Mouse (Mus musculus) stomach, embryonic 14.5 days (tissue): ENCODE results near the gene 2900026A02Rik. TPM values are rescaled to one million over a fixed set of nuclear protein-coding genes. Genes with fewer than 3 reads are reported as not detected.

Source experiments
- ATAC-seq: fragments of 200-750 bp; cut with Nextera tagmentation; 2 replicates; pipeline ENCODE4 v1.8.0; 2017; ENCODE audit warnings: low read depth, moderate TSS enrichment; ENCODE audit not compliant: insufficient number of reproducible peaks, insufficient read depth, low FRiP score
- H3K27ac ChIP-seq: fragments of 300-500 bp; sonication (generic); 2 replicates; pipeline ENCODE4 v1.5.1; 2014; ENCODE audit warnings: mild to moderate bottlenecking, low read length, moderate library complexity, mixed read lengths
- H3K27me3 ChIP-seq: fragments of 300-500 bp; sonication (generic); 2 replicates; pipeline ENCODE4 v1.6.1; 2014; ENCODE audit warnings: low read length, control low read depth, mixed read lengths; ENCODE audit not compliant: control insufficient read depth, insufficient read depth
- H3K36me3 ChIP-seq: fragments of 300-500 bp; sonication (generic); 2 replicates; pipeline ENCODE4 v1.6.1; 2014; ENCODE audit warnings: mild to moderate bottlenecking, control low read depth, low read length, moderate library complexity, mixed read lengths; ENCODE audit not compliant: control insufficient read depth, insufficient read depth
- H3K4me1 ChIP-seq: fragments of 300-500 bp; sonication (generic); 2 replicates; pipeline ENCODE4 v1.6.1; 2014; ENCODE audit warnings: low read length, control low read depth, mixed read lengths; ENCODE audit not compliant: control insufficient read depth, insufficient read depth
- H3K4me2 ChIP-seq: fragments of 300-500 bp; sonication (generic); replicated peaks from 2 replicates; pipeline ENCODE4 v1.6.1; 2014; ENCODE audit warnings: low read depth, low read length, control low read depth
- H3K4me3 ChIP-seq: fragments of 300-500 bp; sonication (generic); 2 replicates; pipeline ENCODE4 v1.5.1; 2014; ENCODE audit warnings: low read depth, low read length, control low read depth
- H3K9ac ChIP-seq: fragments of 300-500 bp; sonication (generic); replicated peaks from 2 replicates; pipeline ENCODE4 v1.6.1; 2014; ENCODE audit warnings: low read depth, mild to moderate bottlenecking, control low read depth, low read length, moderate library complexity, mixed read lengths
- H3K9me3 ChIP-seq: fragments of 300-500 bp; sonication (generic); 2 replicates; pipeline ENCODE4 v1.6.1; 2016; ENCODE audit warnings: low read depth, low read length, control low read depth; ENCODE audit not compliant: control insufficient read depth
- WGBS: fragments of 180-500 bp; shearing (Covaris S2); extraction: QIAGEN DNeasy Blood & Tissue Kit; methylation state at CpG from one replicate; pipeline ENCODE4 v1.1.7; 2014; 5-methylcytosine and 5-hydroxymethylcytosine counted together
- polyA plus RNA-seq: library from polyadenylated mRNA; unstranded; fragments of >200 nt; fragmentation: Nextera tagmentation; extraction: Ambion mirVana; gene quantifications from 2 replicates; pipeline ENCODE4 v1.2.1, GENCODE M21; 2014

Gene 2900026A02Rik
- polyA plus RNA-seq, 1 experiment from 2014 or later: 9.2 TPM

DNA sequence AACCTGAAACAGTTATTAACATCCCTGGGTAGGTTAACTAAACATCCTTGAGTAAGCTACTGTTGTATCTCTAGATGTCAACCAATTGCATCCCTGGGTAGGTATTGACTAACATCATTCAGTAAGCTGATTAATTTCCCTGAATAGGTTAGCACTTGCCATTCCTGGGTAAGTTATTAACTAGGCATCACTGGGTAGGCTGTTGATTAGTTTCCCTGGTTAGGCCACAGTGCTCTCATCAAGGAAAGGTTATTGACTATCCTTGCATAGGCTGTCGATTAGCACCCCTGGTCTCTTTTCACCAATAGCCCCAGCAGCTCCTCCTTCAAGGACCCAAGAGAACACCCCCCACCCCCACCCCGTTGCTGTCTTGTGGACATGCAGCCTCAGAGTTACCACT, 135.1 kb downstream of the 2900026A02Rik start:
- H3K4me2 ChIP-seq: no peak overlapping the region
- 44% methylated on average over 2 of the region's 2 CpGs for WGBS
- no peaks in the 10 kb centered on the region for H3K4me1 ChIP-seq
- no peak overlapping the region for H3K27ac ChIP-seq
- H3K27me3 ChIP-seq: no peaks in the 10 kb centered on the region
- H3K9ac ChIP-seq: no peak overlapping the region
- H3K36me3 ChIP-seq: no peaks in the 10 kb centered on the region
- H3K4me3 ChIP-seq: no peak overlapping the region
- no peaks in the 10 kb centered on the region; the same call in 1 of the 2 replicates for H3K9me3 ChIP-seq
- no peak for ATAC-seq

DNA sequence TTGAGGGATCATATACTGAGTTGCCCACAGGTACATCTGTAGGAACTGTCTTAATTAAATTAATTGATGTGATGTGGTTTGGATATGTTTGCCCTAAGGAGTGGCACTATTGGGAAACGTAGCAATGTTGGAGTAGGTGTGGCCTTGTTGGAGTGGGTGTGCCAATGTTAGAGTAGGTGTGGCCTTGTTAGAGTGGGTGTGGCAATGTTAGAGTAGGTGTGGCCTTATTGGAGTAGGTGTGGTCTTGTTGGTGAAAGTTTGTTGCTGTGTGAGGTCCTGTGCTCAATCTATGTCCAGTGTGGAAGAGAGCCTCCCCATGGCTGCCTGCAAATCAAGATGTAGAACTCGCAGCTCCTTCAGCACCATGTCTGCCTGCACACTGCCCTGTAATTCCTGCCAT, 136.7 kb downstream of the 2900026A02Rik start:
- WGBS: 79% methylated on average over 2 of the region's 2 CpGs
- no peaks in the 10 kb centered on the region for H3K4me1 ChIP-seq
- no peak for ATAC-seq
- H3K9me3 ChIP-seq: no peaks in the 10 kb centered on the region; the same call in 1 of the 2 replicates
- H3K27me3 ChIP-seq: no peaks in the 10 kb centered on the region
- no peak overlapping the region for H3K9ac ChIP-seq
- H3K27ac ChIP-seq: no peak overlapping the region
- H3K4me2 ChIP-seq: no peak overlapping the region
- no peaks in the 10 kb centered on the region for H3K36me3 ChIP-seq
- H3K4me3 ChIP-seq: no peak overlapping the region

DNA sequence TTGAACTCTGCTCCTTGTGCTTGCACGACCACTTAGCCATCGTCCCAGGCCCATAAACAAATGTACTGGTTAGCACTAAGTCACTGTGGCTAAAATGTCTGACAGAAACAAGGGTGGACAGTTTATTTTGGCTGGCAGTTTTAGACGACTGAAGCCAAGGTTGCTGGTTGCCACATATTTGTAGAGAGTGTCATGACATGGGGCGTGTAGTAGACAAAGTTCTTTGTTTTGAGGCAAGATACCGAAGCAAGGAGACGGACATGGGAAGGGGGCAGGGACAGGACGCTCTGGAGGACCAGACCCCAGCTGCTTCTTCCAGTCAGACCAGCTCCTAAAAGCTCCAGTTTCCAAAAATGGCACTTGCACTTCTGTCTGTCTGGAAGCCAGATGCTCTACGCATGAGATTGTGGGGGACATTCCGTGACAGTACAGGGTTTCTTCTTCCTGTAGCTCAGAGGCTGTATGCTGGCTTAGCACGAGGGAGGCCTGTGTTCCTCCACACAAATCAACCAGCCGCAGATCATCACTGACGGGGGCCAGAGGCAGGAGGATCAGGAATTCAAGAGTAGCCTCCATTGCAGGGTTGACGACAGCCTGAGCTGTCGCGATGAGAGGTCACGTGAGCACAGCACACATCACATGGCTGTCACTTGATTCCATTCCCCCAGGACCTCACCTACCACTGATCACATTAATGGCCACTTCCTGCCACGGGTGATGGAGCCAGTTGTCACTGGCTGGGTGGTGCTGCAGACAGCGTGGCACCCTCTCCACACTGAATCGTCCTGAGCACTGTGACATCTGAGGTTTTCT, 138.5 kb downstream of the 2900026A02Rik start:
- no peaks in the 10 kb centered on the region for H3K4me1 ChIP-seq
- no peak overlapping the region for H3K4me3 ChIP-seq
- no peaks in the 10 kb centered on the region for H3K36me3 ChIP-seq
- no peak overlapping the region for H3K9ac ChIP-seq
- H3K27me3 ChIP-seq: no peaks in the 10 kb centered on the region
- H3K4me2 ChIP-seq: no peak overlapping the region
- H3K9me3 ChIP-seq: no peaks in the 10 kb centered on the region; the same call in 1 of the 2 replicates
- no peak overlapping the region for H3K27ac ChIP-seq
- WGBS: 53% methylated on average over 19 of the region's 19 CpGs
- no peak for ATAC-seq

DNA sequence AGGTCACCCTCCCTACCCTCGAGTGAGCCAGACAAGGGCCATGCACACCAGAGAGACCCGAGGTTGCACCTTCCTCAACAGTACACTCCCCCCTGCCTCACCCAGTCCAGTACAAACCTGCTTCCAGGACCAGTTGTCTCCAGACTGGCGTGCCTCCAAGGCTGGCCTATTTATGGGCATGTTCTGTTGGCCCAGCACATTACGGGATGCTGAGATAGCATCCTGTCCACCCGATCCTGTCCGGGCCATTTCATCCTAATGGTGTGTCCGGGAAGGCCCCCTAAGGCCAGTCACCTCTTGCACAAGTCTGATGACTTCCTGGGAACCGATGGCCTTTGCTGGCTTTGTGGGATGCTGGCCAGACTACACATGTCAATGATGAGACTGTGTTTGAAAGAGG, 139.6 kb downstream of the 2900026A02Rik start, which contains the start of gene Crybb3:
Gene Crybb3, minus strand, starts transcription at position 146 of the 400 bp plus-strand sequence.
- no peak within 1 kb of the TSS for H3K4me3 ChIP-seq
- H3K9ac ChIP-seq: no peak within 1 kb of the TSS
- H3K4me1 ChIP-seq: no peaks in the 10 kb centered on the region
- H3K36me3 ChIP-seq: no peaks in the 10 kb centered on the region
- no peaks in the 10 kb centered on the region; the same call in 1 of the 2 replicates for H3K9me3 ChIP-seq
- H3K4me2 ChIP-seq: no peak within 1 kb of the TSS
- 74% methylated on average over 8 of the region's 8 CpGs for WGBS
- H3K27ac ChIP-seq: no peak within 1 kb of the TSS
- no peaks in the 10 kb centered on the region for H3K27me3 ChIP-seq
- ATAC-seq: no peak

DNA sequence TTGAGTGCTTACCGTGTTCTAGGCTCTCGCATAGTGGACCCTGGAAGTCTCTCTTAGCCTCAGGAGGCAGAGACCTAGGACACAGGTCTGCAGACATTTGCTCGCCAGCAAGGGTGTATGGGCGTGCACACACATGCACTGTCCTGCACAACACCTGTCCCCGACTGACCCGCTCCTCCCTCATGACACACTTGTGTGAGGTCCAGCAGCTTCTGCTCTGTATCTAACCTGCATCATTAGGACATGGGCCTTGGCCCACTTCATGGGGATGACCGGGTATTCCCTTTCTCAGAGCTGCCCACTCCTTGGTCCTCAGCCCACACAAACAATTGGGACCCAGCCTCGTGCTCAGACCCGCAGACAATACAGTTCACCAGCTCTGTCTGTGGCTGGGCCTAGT, 140.0 kb downstream of the 2900026A02Rik start:
- 0 out of 2 replicates have a peak, but pooled peaks have one; percentile 18 for ATAC-seq
- no peak overlapping the region for H3K4me2 ChIP-seq
- 92% methylated on average over 9 of the region's 9 CpGs for WGBS
- no peak overlapping the region for H3K9ac ChIP-seq
- no peaks in the 10 kb centered on the region for H3K27me3 ChIP-seq
- no peak overlapping the region for H3K4me3 ChIP-seq
- no peaks in the 10 kb centered on the region for H3K4me1 ChIP-seq
- no peaks in the 10 kb centered on the region for H3K36me3 ChIP-seq
- no peaks in the 10 kb centered on the region; the same call in 1 of the 2 replicates for H3K9me3 ChIP-seq
- H3K27ac ChIP-seq: no peak overlapping the region

DNA sequence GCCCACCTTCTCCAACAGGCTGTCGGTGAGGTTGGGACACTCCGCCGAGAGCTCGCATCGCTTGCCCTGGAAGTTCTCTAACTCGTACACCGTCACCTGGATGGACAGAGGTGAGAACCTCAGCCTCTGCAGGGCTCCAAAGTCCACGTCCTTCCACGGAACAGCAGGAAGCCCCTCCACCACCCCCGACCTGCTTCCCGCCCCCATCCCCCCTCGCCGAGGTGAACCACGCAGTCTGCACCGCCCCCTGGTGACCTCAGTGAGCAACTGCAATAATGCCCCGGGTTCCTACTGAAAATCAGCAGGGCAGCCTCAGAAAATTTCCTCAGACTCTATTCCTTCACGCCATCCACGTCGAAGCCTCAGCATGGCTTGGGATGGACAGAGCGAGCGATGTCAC, 141.3 kb downstream of the 2900026A02Rik start:
- H3K9ac ChIP-seq: no peak overlapping the region
- H3K36me3 ChIP-seq: no peaks in the 10 kb centered on the region
- ATAC-seq: no peak
- WGBS: 24% methylated on average over 21 of the region's 21 CpGs
- no peaks in the 10 kb centered on the region for H3K4me1 ChIP-seq
- no peak overlapping the region for H3K4me2 ChIP-seq
- H3K27me3 ChIP-seq: no peaks in the 10 kb centered on the region
- H3K4me3 ChIP-seq: no peak overlapping the region
- H3K27ac ChIP-seq: no peak overlapping the region
- H3K9me3 ChIP-seq: no peaks in the 10 kb centered on the region

DNA sequence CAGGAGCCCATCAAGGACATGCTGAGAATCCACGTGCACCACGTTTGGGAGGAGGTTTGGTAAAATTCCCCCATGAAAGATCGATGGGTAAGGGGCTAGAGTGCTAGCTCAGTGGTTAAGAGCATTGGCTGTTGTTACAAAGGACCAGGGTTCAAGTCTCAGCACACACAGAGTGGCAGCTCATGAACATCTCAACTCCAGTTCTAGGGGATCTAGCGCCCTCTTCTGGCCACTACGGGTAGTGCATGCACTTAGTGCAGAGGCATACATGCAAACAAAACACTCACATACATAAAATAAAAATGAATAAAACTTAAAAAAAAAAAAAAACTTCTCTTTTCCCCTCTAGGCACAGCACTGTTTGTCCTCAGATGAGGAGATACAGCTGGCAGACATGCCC, 142.3 kb downstream of the 2900026A02Rik start:
- Histone ChIP-seq H3K4me1 (no peaks in the 10 kb centered on the region), H3K4me3 (no peak overlapping the region), H3K27me3 (no peaks in the 10 kb centered on the region), H3K4me2 (no peak overlapping the region), H3K27ac (no peak overlapping the region), H3K9ac (no peak overlapping the region), H3K36me3 (no peaks in the 10 kb centered on the region), H3K9me3 (no peaks in the 10 kb centered on the region)
- WGBS: 70% methylated on average over 5 of the region's 5 CpGs
- ATAC-seq: no peak

DNA sequence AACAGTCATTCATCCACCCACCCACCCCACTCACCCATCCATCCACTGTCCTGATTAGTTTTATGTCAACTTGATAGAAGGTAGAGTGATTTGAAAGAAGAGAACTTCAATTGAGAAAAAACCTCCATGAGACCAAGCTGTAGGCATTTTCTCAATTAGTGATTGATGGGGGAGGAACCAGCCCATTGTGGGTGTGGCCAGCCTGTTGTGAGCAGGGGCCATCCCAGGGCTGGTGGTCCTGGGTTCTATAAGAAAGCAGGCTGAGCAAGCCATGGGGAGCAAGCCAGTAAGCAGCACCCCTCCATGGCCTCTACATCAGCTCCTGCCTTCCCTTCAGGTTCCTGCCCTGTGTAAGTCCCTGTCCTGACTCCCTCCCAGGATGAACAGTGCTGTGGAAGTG, 151.0 kb downstream of the 2900026A02Rik start, which contains the start of gene Crybb2:
Gene Crybb2, minus strand, starts transcription at position 101 of the 400 bp plus-strand sequence.
- Histone ChIP-seq H3K9me3 (no peaks in the 10 kb centered on the region), H3K4me1 (no peaks in the 10 kb centered on the region), H3K36me3 (no peaks in the 10 kb centered on the region), H3K27ac (no peak within 1 kb of the TSS), H3K9ac (no peak within 1 kb of the TSS), H3K4me3 (no peak within 1 kb of the TSS), H3K27me3 (no peaks in the 10 kb centered on the region), H3K4me2 (no peak within 1 kb of the TSS)
- ATAC-seq: no peak
